ENCODE assay signal across 29 mouse cellular contexts in the genomic region with DNA sequence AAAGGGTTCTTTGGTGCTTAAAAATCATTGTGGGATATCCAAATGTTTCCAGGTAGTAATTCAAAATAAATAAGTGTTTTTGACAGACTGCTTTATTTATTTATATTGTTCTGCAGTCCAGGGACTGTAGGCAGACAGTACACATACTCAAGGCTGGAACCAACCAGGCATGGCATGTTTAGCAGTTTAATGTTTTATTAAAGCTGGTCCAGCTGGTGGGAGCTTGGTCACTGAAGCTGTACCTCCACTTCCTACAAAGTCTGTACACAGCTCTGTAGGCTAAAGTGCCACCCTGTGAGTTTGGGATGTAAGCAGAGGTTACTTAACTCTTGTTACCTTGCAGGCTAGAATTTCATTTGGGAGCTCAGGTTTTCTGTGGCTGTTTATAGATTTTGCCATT. TPM values are rescaled to one million over a fixed set of nuclear protein-coding genes. Genes with fewer than 3 reads are reported as not detected.
DNase-seq lines count a peak whose midpoint lies in the region; ATAC-seq and TF ChIP-seq lines count a peak whose summit lies in the region.
"Had no signal": no experiment of that assay in that cellular context is flagged by ENCODE, and none has a peak within 500 bp of the region (broad histone marks: within the 10 kb centered on the region; RNA-seq: fewer than 3 reads in every experiment).

No protein-coding gene starts in this region.

- TF ChIP-seq CTCF in kidney, postnatal 0 days (IDR thresholded peaks at IDR 0.05; ENCODE audit: low read depth) = no peak

- no peaks in the 10 kb centered on the region for H3K27me3 ChIP-seq in kidney, embryonic 15.5 days
- no peaks in the 10 kb centered on the region for H3K27me3 ChIP-seq in kidney, postnatal 0 days (ENCODE audit: insufficient read depth, low read length)
- H3K27me3 ChIP-seq: CH12.LX; embryonic facial prominence, embryonic 13.5 days; embryonic facial prominence, embryonic 15.5 days; forebrain, embryonic 12.5 days had no signal

- no peaks in the 10 kb centered on the region for H3K36me3 ChIP-seq in kidney, embryonic 15.5 days
- H3K36me3 ChIP-seq in kidney, postnatal 0 days (ENCODE audit: insufficient read depth, low read length) = no peaks in the 10 kb centered on the region
- H3K36me3 ChIP-seq: embryonic facial prominence, embryonic 13.5 days; embryonic facial prominence, embryonic 15.5 days; forebrain, embryonic 10.5 days; forebrain, embryonic 12.5 days; G1E had no signal

- no peak for DNase-seq in kidney, adult 18-20 months
- peak; percentile 10 for DNase-seq in kidney, postnatal 0 days (ENCODE audit: low spot score)
- no peak for DNase-seq in kidney, postnatal 10 days
- no peak for DNase-seq in thymus, postnatal 36 days
- DNase-seq: adrenal gland, adult 8-10 months; adrenal gland, postnatal 25 days; B cell, adult 2 months; cerebellum, adult 11 months; cerebellum, adult 18-20 months; cerebellum, adult 8-10 months; cerebellum, adult 9-11 months; cerebellum, postnatal 14 days; cerebellum, postnatal 36 days; embryo, embryonic 11 days had no signal

- no peak overlapping the region for H3K9ac ChIP-seq in kidney, embryonic 15.5 days
- H3K9ac ChIP-seq in kidney, postnatal 0 days (ENCODE audit: low read depth, low read length) = no peak overlapping the region
- H3K9ac ChIP-seq: embryonic facial prominence, embryonic 13.5 days; embryonic facial prominence, embryonic 15.5 days; forebrain, embryonic 12.5 days had no signal

- no peaks in the 10 kb centered on the region for H3K9me3 ChIP-seq in kidney, embryonic 15.5 days (replicated peaks)
- no peaks in the 10 kb centered on the region for H3K9me3 ChIP-seq in kidney, postnatal 0 days (replicated peaks; ENCODE audit: low read length)
- H3K9me3 ChIP-seq: embryonic facial prominence, embryonic 13.5 days; embryonic facial prominence, embryonic 15.5 days; forebrain, embryonic 10.5 days; forebrain, embryonic 12.5 days; G1E had no signal

- peak; percentile 86 for ATAC-seq in kidney, embryonic 15.5 days (replicated peaks; ENCODE audit: low FRiP score)
- ATAC-seq in kidney, postnatal 0 days (replicated peaks; ENCODE audit: low FRiP score, low read depth) = 0 out of 2 replicates have a peak, but pooled peaks have one; percentile 61
- ATAC-seq: activated CD4-positive, CD25-positive, alpha-beta regulatory T cell, adult 4 months; CD4-positive, CD25-positive, alpha-beta regulatory T cell, adult 4 months; forebrain, embryonic 14.5 days; forebrain, embryonic 16.5 days; Patski had no signal

- H3K27ac ChIP-seq in kidney, embryonic 15.5 days = no peak overlapping the region
- H3K27ac ChIP-seq in kidney, postnatal 0 days = no peak overlapping the region
- H3K27ac ChIP-seq: embryonic facial prominence, embryonic 13.5 days; embryonic facial prominence, embryonic 15.5 days; forebrain, embryonic 10.5 days; forebrain, embryonic 12.5 days had no signal

- no peak overlapping the region for H3K4me3 ChIP-seq in kidney, embryonic 15.5 days (replicated peaks)
- H3K4me3 ChIP-seq in kidney, postnatal 0 days (replicated peaks; ENCODE audit: low read depth, low read length) = no peak overlapping the region
- H3K4me3 ChIP-seq: embryonic facial prominence, embryonic 13.5 days; embryonic facial prominence, embryonic 15.5 days; erythroblast, embryonic 14.5 days; forebrain, embryonic 10.5 days; forebrain, embryonic 12.5 days had no signal

- H3K4me2 ChIP-seq in kidney, embryonic 15.5 days = no peak overlapping the region
- no peak overlapping the region for H3K4me2 ChIP-seq in kidney, postnatal 0 days (ENCODE audit: low read length)
- H3K4me2 ChIP-seq: embryonic facial prominence, embryonic 13.5 days; embryonic facial prominence, embryonic 15.5 days; forebrain, embryonic 12.5 days had no signal

- no peaks in the 10 kb centered on the region for H3K4me1 ChIP-seq in kidney, embryonic 15.5 days
- H3K4me1 ChIP-seq in kidney, postnatal 0 days (replicated peaks; ENCODE audit: insufficient read depth, low read length) = no peaks in the 10 kb centered on the region
- H3K4me1 ChIP-seq: embryonic facial prominence, embryonic 13.5 days; embryonic facial prominence, embryonic 15.5 days; forebrain, embryonic 10.5 days; forebrain, embryonic 12.5 days had no signal

RNA-seq across cellular contexts. Expression of a gene that starts 27.5 kb away (rescaled TPM):
- polyA plus RNA-seq in kidney, embryonic 15.5 days (2015; fragmentation: Nextera tagmentation; extraction: Ambion mirVana) = not detected in 2 replicates
- not detected in 2 replicates for polyA plus RNA-seq in kidney, postnatal 0 days (2015; fragmentation: Nextera tagmentation; extraction: Ambion mirVana)
- polyA plus RNA-seq: activated CD4-positive, CD25-positive, alpha-beta regulatory T cell, adult 4 months; brain, embryonic 14.5 days; CD4-positive, CD25-positive, alpha-beta regulatory T cell, adult 4 months; embryonic facial prominence, embryonic 11.5 days; embryonic facial prominence, embryonic 13.5 days; embryonic facial prominence, embryonic 15.5 days; erythroblast, embryonic 14.5 days; forebrain, embryonic 10.5 days; forebrain, embryonic 12.5 days; forebrain, embryonic 14.5 days; forebrain, embryonic 16.5 days; G1E; Patski had no signal
